Mouse (Mus musculus): Measurements from ENCODE around the gene Alpi.

- TF ChIP-seq POLR2A (IDR thresholded peaks at IDR 0.05; ENCODE audit: low read depth, low read length) = no peak
- no peak for TF ChIP-seq CTCF (conservative IDR thresholded peaks at IDR 0.05; ENCODE audit: insufficient read depth, insufficient read length, low read depth, low read length)
Observed at GRCm38 (mm10) chr1:87141550-87141949, 40.1 kb upstream of the Alpi start.
